Mouse (Mus musculus) neural tube, embryonic 11.5 days (tissue): ENCODE data around the gene Snx12. TPM values are rescaled to one million over a fixed set of nuclear protein-coding genes. Genes with fewer than 3 reads are reported as not detected.

ENCODE experiments used
- ATAC-seq: fragments of 200-750 bp; cut with Nextera tagmentation; 2 replicates; pipeline ENCODE4 v1.8.0; 2017; ENCODE audit warnings: moderate number of reproducible peaks, mild to moderate bottlenecking, moderate TSS enrichment, moderate library complexity; ENCODE audit not compliant: insufficient read depth, low FRiP score, low TSS enrichment
- DNase-seq: peaks from one replicate; pipeline ENCODE4 v3.0.0-alpha.2; 2015; ENCODE audit warnings: low spot score
- H3K27ac ChIP-seq: fragments of 300-500 bp; sonication (generic); 2 replicates; pipeline ENCODE4 v1.5.1; 2014; ENCODE audit warnings: low read depth, mild to moderate bottlenecking, low read length
- H3K27me3 ChIP-seq: fragments of 300-500 bp; sonication (generic); 2 replicates; pipeline ENCODE4 v1.6.1; 2014; ENCODE audit warnings: mild to moderate bottlenecking, low read length, mixed read lengths; ENCODE audit not compliant: control insufficient read depth, insufficient read depth
- H3K36me3 ChIP-seq: fragments of 300-500 bp; sonication (generic); 2 replicates; pipeline ENCODE4 v1.6.1; 2014; ENCODE audit warnings: mild to moderate bottlenecking, low read length, moderate library complexity, mixed read lengths; ENCODE audit not compliant: control insufficient read depth, insufficient read depth
- H3K4me1 ChIP-seq: fragments of 300-500 bp; sonication (generic); 2 replicates; pipeline ENCODE4 v1.6.1; 2014; ENCODE audit warnings: low read length, mixed read lengths; ENCODE audit not compliant: control insufficient read depth, insufficient read depth
- H3K4me2 ChIP-seq: fragments of 300-500 bp; sonication (generic); 2 replicates; pipeline ENCODE4 v1.6.1; 2014; ENCODE audit warnings: low read depth, mild to moderate bottlenecking, moderate library complexity
- H3K4me3 ChIP-seq: fragments of 300-500 bp; sonication (generic); 2 replicates; pipeline ENCODE4 v1.5.1; 2014; ENCODE audit warnings: low read depth, low read length
- H3K9ac ChIP-seq: fragments of 300-500 bp; sonication (generic); 2 replicates; pipeline ENCODE4 v1.6.1; 2014; ENCODE audit warnings: mild to moderate bottlenecking, low read length
- H3K9me3 ChIP-seq: fragments of 300-500 bp; sonication (generic); 2 replicates; pipeline ENCODE4 v1.6.1; 2016; ENCODE audit warnings: low read length; ENCODE audit not compliant: control insufficient read depth
- WGBS: fragments of 180-500 bp; shearing (Covaris S2); extraction: QIAGEN DNeasy Blood & Tissue Kit; methylation state at CpG from one replicate; pipeline ENCODE4 v1.1.7; 2014; 5-methylcytosine and 5-hydroxymethylcytosine counted together
- polyA plus RNA-seq: library from polyadenylated mRNA; unstranded; fragments of >200 nt; fragmentation: Nextera tagmentation; extraction: Ambion mirVana; gene quantifications from 2 replicates; pipeline ENCODE4 v1.2.1, GENCODE M21; 2014

Snx12 gene
- 56.4 and 61.1 TPM in 2 replicates for polyA plus RNA-seq

- Histone ChIP-seq H3K9ac (peak within 1 kb of the TSS; percentile 27), H3K4me3 (peak within 1 kb of the TSS; percentile 50), H3K4me2 (peak within 1 kb of the TSS; percentile 45), H3K36me3 (no peaks in the 10 kb centered on the region), H3K9me3 (no peaks in the 10 kb centered on the region), H3K4me1 (no peaks in the 10 kb centered on the region), H3K27me3 (0 out of 2 replicates have a peak, but pooled peaks cover 3% of the 10 kb centered on the region), H3K27ac (no peak within 1 kb of the TSS)
- ATAC-seq: peak; percentile 96
- 23% methylated on average over 53 of the region's 55 CpGs for WGBS
- DNase-seq: peak; percentile 90
Measured at GRCm38 (mm10) chrX:101221834-101222795, at the start of gene Snx12. Gene Snx12, minus strand, starts transcription at chrX:101222563.

GRCm38 (mm10) chrX:101268755-101269124 lies 46.4 kb upstream of the Snx12 start, which contains the start of gene Gm20489:
Gene Gm20489, minus strand, starts transcription at chrX:101269023.
- Histone ChIP-seq H3K36me3 (no peaks in the 10 kb centered on the region), H3K4me1 (0 out of 2 replicates have a peak, but pooled peaks cover 4% of the 10 kb centered on the region), H3K9me3 (no peaks in the 10 kb centered on the region), H3K27ac (no peak within 1 kb of the TSS), H3K4me3 (no peak within 1 kb of the TSS), H3K4me2 (no peak within 1 kb of the TSS), H3K9ac (no peak within 1 kb of the TSS), H3K27me3 (no peaks in the 10 kb centered on the region)
- WGBS: 51% methylated on average over 3 of the region's 3 CpGs
- ATAC-seq (no peak), DNase-seq (no peak)

GRCm38 (mm10) chrX:101268025-101268754 lies 45.8 kb upstream of the Snx12 start, which contains the start of gene Il2rg:
Gene Il2rg, minus strand, starts transcription at chrX:101268255.
- DNase-seq (no peak), ATAC-seq (no peak)
- Histone ChIP-seq H3K4me2 (no peak within 1 kb of the TSS), H3K4me1 (0 out of 2 replicates have a peak, but pooled peaks cover 4% of the 10 kb centered on the region), H3K4me3 (no peak within 1 kb of the TSS), H3K27ac (no peak within 1 kb of the TSS), H3K9ac (no peak within 1 kb of the TSS), H3K9me3 (no peaks in the 10 kb centered on the region), H3K27me3 (no peaks in the 10 kb centered on the region), H3K36me3 (no peaks in the 10 kb centered on the region)
- 69% methylated on average over 5 of the region's 5 CpGs for WGBS

DNA sequence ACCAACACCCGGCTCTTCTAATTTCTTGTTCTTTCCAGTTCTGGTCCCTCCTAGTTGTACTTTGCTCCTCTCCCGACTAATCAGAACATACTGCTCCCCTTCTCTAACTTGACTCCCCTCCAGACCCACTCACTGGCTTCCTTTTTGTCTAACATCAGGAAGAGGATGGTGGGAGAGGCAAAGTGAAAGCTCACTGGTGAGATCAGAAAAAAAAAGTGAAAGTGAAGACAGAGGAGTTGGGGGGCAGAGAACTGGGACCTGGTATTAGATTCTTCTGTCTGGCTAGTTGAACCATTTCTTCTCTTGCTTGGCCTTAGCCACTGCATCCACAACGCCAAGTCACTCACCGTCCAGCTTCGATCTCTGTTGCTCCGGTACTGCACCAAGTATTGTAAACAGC lies 44.3 kb upstream of the Snx12 start:
- DNase-seq (no peak), ATAC-seq (no peak)
- H3K9me3 ChIP-seq: no peaks in the 10 kb centered on the region
- H3K36me3 ChIP-seq: no peaks in the 10 kb centered on the region
- H3K27me3 ChIP-seq: no peaks in the 10 kb centered on the region
- no peak overlapping the region for H3K9ac ChIP-seq
- H3K27ac ChIP-seq: no peak overlapping the region
- H3K4me1 ChIP-seq: 0 out of 2 replicates have a peak, but pooled peaks cover 4% of the 10 kb centered on the region
- WGBS: 95% methylated on average over 6 of the region's 6 CpGs
- H3K4me2 ChIP-seq: no peak overlapping the region
- H3K4me3 ChIP-seq: no peak overlapping the region

- no peak for DNase-seq
- ATAC-seq: no peak
- Histone ChIP-seq H3K27ac (no peak within 1 kb of the TSS), H3K9ac (no peak within 1 kb of the TSS), H3K36me3 (no peaks in the 10 kb centered on the region), H3K4me1 (0 out of 2 replicates have a peak, but pooled peaks cover 4% of the 10 kb centered on the region), H3K4me3 (no peak within 1 kb of the TSS), H3K27me3 (no peaks in the 10 kb centered on the region), H3K4me2 (no peak within 1 kb of the TSS), H3K9me3 (no peaks in the 10 kb centered on the region)
- 92% methylated on average over 1 of the region's 1 CpGs for whole genome bisulfite sequencing
Measured at GRCm38 (mm10) chrX:101263892-101264291, 41.5 kb upstream of the Snx12 start, which contains the start of gene Gm614. Gene Gm614, minus strand, starts transcription at chrX:101263992.

GRCm38 (mm10) chrX:101260441-101261325 lies 38.3 kb upstream of the Snx12 start:
- WGBS: 24% methylated on average over 12 of the region's 13 CpGs

DNA sequence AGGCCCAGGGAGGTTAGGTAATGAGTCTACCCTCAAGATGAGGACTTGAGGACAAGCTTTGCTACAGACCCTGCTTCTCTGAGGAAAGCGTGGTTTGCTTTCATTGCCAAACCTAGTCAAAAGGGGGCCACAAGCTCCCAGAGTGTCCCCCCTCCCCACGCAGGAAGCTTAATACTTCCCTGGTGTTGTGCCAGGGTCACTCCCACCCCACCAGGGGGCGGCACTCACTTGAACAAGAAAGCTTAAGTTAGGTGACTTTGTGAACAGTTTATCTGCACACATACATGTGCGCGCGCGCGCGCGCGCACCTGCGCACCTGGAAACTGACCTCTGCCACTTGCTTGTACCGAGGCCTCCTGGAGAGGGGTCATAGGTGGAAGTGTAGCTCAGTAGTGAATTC lies 34.2 kb upstream of the Snx12 start:
- H3K36me3 ChIP-seq: no peaks in the 10 kb centered on the region
- DNase-seq (no peak), ATAC-seq (no peak)
- H3K9ac ChIP-seq: no peak overlapping the region
- WGBS: 85% methylated on average over 13 of the region's 13 CpGs
- 0 out of 2 replicates have a peak, but pooled peaks cover 2% of the 10 kb centered on the region for H3K27me3 ChIP-seq
- no peaks in the 10 kb centered on the region for H3K9me3 ChIP-seq
- no peaks in the 10 kb centered on the region for H3K4me1 ChIP-seq
- no peak overlapping the region for H3K4me2 ChIP-seq
- H3K27ac ChIP-seq: no peak overlapping the region
- H3K4me3 ChIP-seq: no peak overlapping the region

More at GRCm38 (mm10) chrX:101260441-101261325, 38.3 kb upstream of the Snx12 start:
- no peak overlapping the region for H3K9ac ChIP-seq
- H3K4me1 ChIP-seq: 0 out of 2 replicates have a peak, but pooled peaks cover 4% of the 10 kb centered on the region
- H3K9me3 ChIP-seq: no peaks in the 10 kb centered on the region
- no peak overlapping the region; the same call in 1 of the 2 replicates for H3K4me2 ChIP-seq
- no peak overlapping the region for H3K4me3 ChIP-seq
- DNase-seq: peak; percentile 58
- peak overlapping the region; percentile 74 for H3K27ac ChIP-seq
- H3K36me3 ChIP-seq: no peaks in the 10 kb centered on the region
- peak; percentile 80 for ATAC-seq
- 0 out of 2 replicates have a peak, but pooled peaks cover 2% of the 10 kb centered on the region for H3K27me3 ChIP-seq
